8 mouse cellular contexts compared by ENCODE assay signal in the genomic region with DNA sequence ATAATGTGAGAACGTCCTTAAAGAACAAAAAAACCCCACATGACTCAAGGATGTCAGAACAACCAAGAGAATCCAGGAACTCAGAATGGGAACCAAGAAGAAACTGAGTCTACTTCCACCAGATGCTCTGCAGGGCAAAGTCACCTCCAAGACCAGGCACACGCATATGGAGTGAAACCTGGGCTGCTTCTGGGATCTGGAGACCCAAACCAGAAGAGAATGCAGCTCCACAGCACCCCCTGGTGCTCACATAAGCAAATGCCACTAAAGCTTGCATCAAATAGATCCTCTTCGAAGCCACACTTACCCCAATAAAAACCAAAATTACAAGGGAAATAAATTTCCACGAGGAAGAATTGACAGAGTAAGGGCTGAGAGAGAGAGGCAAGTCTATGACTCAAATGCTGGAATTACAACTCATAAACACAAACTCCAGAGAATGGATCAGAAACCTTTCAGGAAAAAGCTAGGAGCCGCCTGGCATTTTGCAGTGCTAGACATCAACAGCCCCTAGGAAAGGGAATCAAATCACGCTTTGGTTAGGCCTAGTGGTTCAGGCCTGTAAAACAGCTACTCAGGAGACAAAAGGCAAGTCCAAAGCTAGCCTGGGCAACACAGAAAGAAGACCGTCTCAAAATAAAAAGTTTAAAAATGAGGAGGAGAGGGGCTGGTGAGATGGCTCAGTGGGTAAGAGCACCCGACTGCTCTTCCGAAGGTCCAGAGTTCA. TPM values are rescaled to one million over a fixed set of nuclear protein-coding genes. Genes with fewer than 3 reads are reported as not detected.
DNase-seq lines count a peak whose midpoint lies in the region; TF ChIP-seq lines count a peak whose summit lies in the region.

No protein-coding gene starts in this region.

- peaks cover 12% of the 10 kb centered on the region for H3K36me3 ChIP-seq in kidney, adult 2 months (ENCODE audit: control insufficient read depth, insufficient read depth, low read length)

- H3K27me3 ChIP-seq in kidney, adult 2 months (replicated peaks; ENCODE audit: control insufficient read depth, insufficient read depth, low read length): no peaks in the 10 kb centered on the region

- WGBS in kidney, adult 2 months: 51% methylated on average over 9 of the region's 9 CpGs

- no peak for TF ChIP-seq POLR2A in kidney, adult 2 months (IDR thresholded peaks at IDR 0.05; ENCODE audit: low read depth, low read length)

- no peaks in the 10 kb centered on the region; the same call in 1 of the 2 replicates for H3K4me1 ChIP-seq in kidney, adult 2 months (ENCODE audit: control insufficient read depth, insufficient read depth, low read length)

- intact Hi-C loops in left cerebral cortex, postnatal 4 days (cut with DNase I): no loop called here

- H3K4me3 ChIP-seq in kidney, adult 2 months (ENCODE audit: insufficient read depth, low read depth, low read length): no peak overlapping the region

- TF ChIP-seq CTCF in kidney, adult 2 months (conservative IDR thresholded peaks at IDR 0.05; ENCODE audit: insufficient read depth, insufficient read length, low read depth, low read length): peak; percentile 73

- H3K27ac ChIP-seq in kidney, adult 2 months (ENCODE audit: insufficient read depth, low read depth, low read length): no peak overlapping the region

- peak; percentile 33 to 42 for DNase-seq in urinary bladder, adult 18-20 months (ENCODE audit: low spot score in 2 of 2)
- DNase-seq in urinary bladder, postnatal 10 days (ENCODE audit: low spot score): no peak
- DNase-seq in c-Kit-positive CD71-positive TER-119-positive erythroid progenitor cells, embryonic 14.5 days (ENCODE audit: low spot score): peak; percentile 57
- DNase-seq in gastrocnemius, adult 8-10 months (ENCODE audit: low spot score in 2 of 2): peak; percentile 28 to 53
- DNase-seq in kidney, adult 2 months: peak; percentile 68
- DNase-seq in left cerebral cortex, postnatal 4 days: peak; percentile 72
- peak; percentile 71 for DNase-seq in ovary, postnatal 36 days (ENCODE audit: low spot score)
- DNase-seq in thymus, postnatal 36 days: peak; percentile 42 to 48

RNA-seq across cellular contexts. Expression of gene Nploc4, which starts 13.8 kb away (rescaled TPM):
- 10 to 100 TPM; 87.7 to 97.5 (median 90.6) TPM for total RNA-seq in gastrocnemius, adult 8-10 months (2022)
- 39.5 and 45.4 TPM in 2 replicates for polyA plus RNA-seq in kidney, adult 2 months (2012; rRNA removed)
- total RNA-seq in left cerebral cortex, postnatal 4 days (2021): 10 to 100 TPM; 63.8 to 66.2 TPM

RNA-seq across cellular contexts. Expression of gene Tspan10, which starts 18.7 kb away (rescaled TPM):
- 1 to 10 TPM in 1 of 4 experiments, not detected in 3; 1.2 TPM for total RNA-seq in gastrocnemius, adult 8-10 months (2022)
- polyA plus RNA-seq in kidney, adult 2 months (2012; rRNA removed): 0.05 and 0.48 TPM in 2 replicates
- total RNA-seq in left cerebral cortex, postnatal 4 days (2021): 10 to 100 TPM in 1 of 2 experiments, under 1 TPM in 1; 0.77 to 13.3 TPM

RNA-seq across cellular contexts. Expression of gene Pde6g, which starts 29.6 kb away (rescaled TPM):
- total RNA-seq in gastrocnemius, adult 8-10 months (2022): 1 to 10 TPM in 2 of 4 experiments, under 1 TPM in 2; 0.70 to 1.0 (median 0.94) TPM
- 1.8 TPM in 2 replicates for polyA plus RNA-seq in kidney, adult 2 months (2012; rRNA removed)
- total RNA-seq in left cerebral cortex, postnatal 4 days (2021): under 1 TPM; 0.22 to 0.32 TPM

RNA-seq across cellular contexts. Expression of gene Oxld1, which starts 34.1 kb away (rescaled TPM):
- total RNA-seq in gastrocnemius, adult 8-10 months (2022): 10 to 100 TPM; 20.4 to 26.4 (median 22.2) TPM
- 48.6 and 49.3 TPM in 2 replicates for polyA plus RNA-seq in kidney, adult 2 months (2012; rRNA removed)
- 1 to 10 TPM; 7.9 to 9.6 TPM for total RNA-seq in left cerebral cortex, postnatal 4 days (2021)

RNA-seq across cellular contexts. Expression of gene Ccdc137, which starts 34.2 kb away (rescaled TPM):
- total RNA-seq in gastrocnemius, adult 8-10 months (2022): 1 to 10 TPM; 4.5 to 6.0 (median 5.1) TPM
- polyA plus RNA-seq in kidney, adult 2 months (2012; rRNA removed): 14.8 and 15.1 TPM in 2 replicates
- 10 to 100 TPM; 21.2 to 24.6 TPM for total RNA-seq in left cerebral cortex, postnatal 4 days (2021)
